Mouse (Mus musculus) MEL (cell line): ENCODE data around the gene Wasf2. TPM values are rescaled to one million over a fixed set of nuclear protein-coding genes. Genes with fewer than 3 reads are reported as not detected.

Experiments
- DNase-seq: peaks from one replicate; pipeline ENCODE4 v3.0.0; 2011; ENCODE audit warnings: low read depth, low spot score
- H3K27ac ChIP-seq: 2 replicates; pipeline ENCODE4 v1.5.1; 2012; ENCODE audit warnings: low read depth, mild to moderate bottlenecking, control low read depth, low read length, moderate library complexity; ENCODE audit not compliant: control insufficient read depth
- H3K27me3 ChIP-seq, 2 experiments: fragments of 150-350 bp in 1 of 2; sonication (generic) in 1 of 2; 2 replicates each; pipeline ENCODE4 v1.6.1; 2012; ENCODE audit warnings: low read length in 2 of 2, mild to moderate bottlenecking in 2 of 2, improper control_type of control experiment in 1 of 2, moderate library complexity in 1 of 2; ENCODE audit not compliant: insufficient read depth in 2 of 2, control insufficient read depth in 1 of 2
- H3K36me3 ChIP-seq, 2 experiments: 2 replicates each; pipeline ENCODE4 v1.6.1; 2012 to 2014; ENCODE audit warnings: low read length in 2 of 2, improper control_type of control experiment in 1 of 2, inconsistent platforms in 1 of 2, mild to moderate bottlenecking in 1 of 2; ENCODE audit not compliant: insufficient read depth in 2 of 2, control insufficient read depth in 1 of 2
- H3K4me1 ChIP-seq, 2 experiments: fragments of 150-350 bp in 1 of 2; sonication (generic) in 1 of 2; 2 replicates each; pipeline ENCODE4 v1.6.1; 2012; ENCODE audit warnings: low read length in 2 of 2, improper control_type of control experiment in 1 of 2, mild to moderate bottlenecking in 1 of 2; ENCODE audit not compliant: insufficient read depth in 2 of 2, control insufficient read depth in 1 of 2
- H3K4me3 ChIP-seq, 2 experiments: fragments of 150-350 bp in 1 of 2; sonication (generic) in 1 of 2; 2 replicates each; pipeline ENCODE4 v1.5.1; 2012; ENCODE audit warnings: low read depth in 2 of 2, low read length in 2 of 2, mild to moderate bottlenecking in 2 of 2, moderate library complexity in 2 of 2, control low read depth in 1 of 2, improper control_type of control experiment in 1 of 2; ENCODE audit not compliant: control insufficient read depth in 1 of 2, insufficient read depth in 1 of 2
- H3K79me2 ChIP-seq: 2 replicates; pipeline ENCODE4 v1.6.1; 2012; ENCODE audit warnings: mild to moderate bottlenecking, low read length, moderate library complexity; ENCODE audit not compliant: control insufficient read depth, poor library complexity, insufficient read depth
- H3K9ac ChIP-seq: 2 replicates; pipeline ENCODE4 v1.6.1; 2012; ENCODE audit warnings: low read depth, mild to moderate bottlenecking, control low read depth, low read length, moderate library complexity; ENCODE audit not compliant: control insufficient read depth, poor library complexity, severe bottlenecking
- H3K9me3 ChIP-seq: fragments of 150-350 bp; sonication (generic); replicated peaks from 2 replicates; pipeline ENCODE4 v1.6.1; 2012; ENCODE audit warnings: mild to moderate bottlenecking, low read length, improper control_type of control experiment, moderate library complexity; ENCODE audit not compliant: insufficient read depth
- CHD1 ChIP-seq: IDR thresholded peaks from 2 replicates; pipeline ENCODE4 v1.6.1; 2012; ENCODE audit warnings: low read depth, mild to moderate bottlenecking, inconsistent platforms, low read length, improper control_type of control experiment
- CHD2 ChIP-seq: IDR thresholded peaks from 2 replicates; pipeline ENCODE4 v1.6.1; 2011; ENCODE audit warnings: low read length, improper control_type of control experiment
- CTCF ChIP-seq, 3 experiments: IDR thresholded peaks in 2 of 3; conservative IDR thresholded peaks in 1 of 3; 2 replicates each; pipeline ENCODE4 v1.5.1; 2011 to 2012; ENCODE audit warnings: low read length in 3 of 3, low read depth in 2 of 3, mild to moderate bottlenecking in 2 of 3, improper control_type of control experiment in 1 of 3, inconsistent platforms in 1 of 3, mixed read lengths in 1 of 3, moderate library complexity in 1 of 3; ENCODE audit not compliant: control insufficient read depth in 1 of 3, insufficient read depth in 1 of 3, poor library complexity in 1 of 3, severe bottlenecking in 1 of 3
- E2F4 ChIP-seq: IDR thresholded peaks from 2 replicates; pipeline ENCODE4 v1.6.1; 2011; ENCODE audit warnings: low read depth, low read length, improper control_type of control experiment, borderline replicate concordance
- ELF1 ChIP-seq: IDR thresholded peaks from 2 replicates; pipeline ENCODE4 v1.6.1; 2014; ENCODE audit warnings: low read depth, mild to moderate bottlenecking, inconsistent platforms, low read length, improper control_type of control experiment, moderate library complexity
- EP300 ChIP-seq, 2 experiments: IDR thresholded peaks; 2 replicates each; pipeline ENCODE4 v1.6.1; 2011; ENCODE audit warnings: improper control_type of control experiment in 2 of 2, low read length in 2 of 2, low read depth in 1 of 2, mild to moderate bottlenecking in 1 of 2
- ETS1 ChIP-seq: IDR thresholded peaks from 2 replicates; pipeline ENCODE4 v1.6.1; 2012; ENCODE audit warnings: low read depth, mild to moderate bottlenecking, inconsistent platforms, low read length, improper control_type of control experiment, moderate library complexity
- GABPA ChIP-seq: IDR thresholded peaks from 2 replicates; pipeline ENCODE4 v1.6.1; 2012; ENCODE audit warnings: low read depth, mild to moderate bottlenecking, inconsistent platforms, low read length, improper control_type of control experiment, moderate library complexity
- GATA1 ChIP-seq: IDR thresholded peaks from 2 replicates; pipeline ENCODE4 v1.6.1; 2011; ENCODE audit warnings: low read depth, low read length, improper control_type of control experiment
- HCFC1 ChIP-seq: IDR thresholded peaks from 2 replicates; pipeline ENCODE4 v1.6.1; 2012; ENCODE audit warnings: low read depth, mild to moderate bottlenecking, inconsistent platforms, low read length, improper control_type of control experiment, moderate library complexity
- JUND ChIP-seq: IDR thresholded peaks from 2 replicates; pipeline ENCODE4 v1.6.1; 2011; ENCODE audit warnings: low read depth, mild to moderate bottlenecking, improper control_type of control experiment, low read length
- KAT2A ChIP-seq: conservative IDR thresholded peaks from 2 replicates; pipeline ENCODE4 v1.6.1; 2012; ENCODE audit warnings: low read depth, low read length, improper control_type of control experiment, inconsistent platforms
- MAFK ChIP-seq: IDR thresholded peaks from 2 replicates; pipeline ENCODE4 v1.6.1; 2011; ENCODE audit warnings: low read depth, mild to moderate bottlenecking, low read length, improper control_type of control experiment, borderline replicate concordance
- MEF2A ChIP-seq: IDR thresholded peaks from 2 replicates; pipeline ENCODE4 v1.6.1; 2014; ENCODE audit warnings: low read depth, mild to moderate bottlenecking, inconsistent platforms, low read length, improper control_type of control experiment; ENCODE audit not compliant: poor library complexity, insufficient replicate concordance, severe bottlenecking; ENCODE audit errors: extremely low read depth
- MYB ChIP-seq: IDR thresholded peaks from 2 replicates; pipeline ENCODE4 v1.6.1; 2011; ENCODE audit warnings: mild to moderate bottlenecking, low read depth, low read length, improper control_type of control experiment
- NELFE ChIP-seq: IDR thresholded peaks from 2 replicates; pipeline ENCODE4 v1.6.1; 2011; ENCODE audit warnings: low read depth, low read length, improper control_type of control experiment
- NRF1 ChIP-seq: IDR thresholded peaks from 2 replicates; pipeline ENCODE4 v1.6.1; 2014; ENCODE audit warnings: low read depth, mild to moderate bottlenecking, inconsistent platforms, low read length, improper control_type of control experiment, moderate library complexity; ENCODE audit not compliant: poor library complexity, insufficient read depth, severe bottlenecking
- POLR2A ChIP-seq, 2 experiments: IDR thresholded peaks; 2 replicates each; pipeline ENCODE4 v1.6.1; 2011 to 2012; ENCODE audit warnings: low read length in 2 of 2, mild to moderate bottlenecking in 2 of 2, control low read depth in 1 of 2, improper control_type of control experiment in 1 of 2, low read depth in 1 of 2, moderate library complexity in 1 of 2; ENCODE audit not compliant: control insufficient read depth in 1 of 2, insufficient read depth in 1 of 2, poor library complexity in 1 of 2
- RAD21 ChIP-seq: IDR thresholded peaks from 2 replicates; pipeline ENCODE4 v1.6.1; 2011; ENCODE audit warnings: mild to moderate bottlenecking, low read depth, low read length, improper control_type of control experiment
- RCOR1 ChIP-seq: IDR thresholded peaks from 2 replicates; pipeline ENCODE4 v1.6.1; 2012; ENCODE audit warnings: low read depth, mild to moderate bottlenecking, inconsistent platforms, low read length, improper control_type of control experiment
- SIN3A ChIP-seq: IDR thresholded peaks from 2 replicates; pipeline ENCODE4 v1.6.1; 2012; ENCODE audit warnings: low read length, improper control_type of control experiment, inconsistent platforms
- SMC3 ChIP-seq: IDR thresholded peaks from 2 replicates; pipeline ENCODE4 v1.6.1; 2011; ENCODE audit warnings: low read depth, low read length, improper control_type of control experiment
- TCF12 ChIP-seq: IDR thresholded peaks from 2 replicates; pipeline ENCODE4 v1.6.1; 2014; ENCODE audit warnings: low read depth, mild to moderate bottlenecking, inconsistent platforms, low read length, improper control_type of control experiment, moderate library complexity
- UBTF ChIP-seq: IDR thresholded peaks from 2 replicates; pipeline ENCODE4 v1.6.1; 2012; ENCODE audit warnings: low read depth, mild to moderate bottlenecking, inconsistent platforms, low read length, improper control_type of control experiment, moderate library complexity, borderline replicate concordance; ENCODE audit not compliant: insufficient read depth
- USF1 ChIP-seq: IDR thresholded peaks from 2 replicates; pipeline ENCODE4 v1.6.1; 2014; ENCODE audit warnings: low read depth, mild to moderate bottlenecking, inconsistent platforms, low read length, improper control_type of control experiment, moderate library complexity
- USF2 ChIP-seq, 2 experiments: IDR thresholded peaks; 2 replicates each; pipeline ENCODE4 v1.6.1; 2011 to 2012; ENCODE audit warnings: improper control_type of control experiment in 2 of 2, low read length in 2 of 2, borderline replicate concordance in 1 of 2, inconsistent platforms in 1 of 2, low read depth in 1 of 2, mild to moderate bottlenecking in 1 of 2; ENCODE audit not compliant: insufficient read depth in 1 of 2
- ZC3H11A ChIP-seq: IDR thresholded peaks from 2 replicates; pipeline ENCODE4 v1.6.1; 2012; ENCODE audit warnings: low read depth, mild to moderate bottlenecking, inconsistent platforms, low read length, improper control_type of control experiment
- ZNF384 ChIP-seq: IDR thresholded peaks from 2 replicates; pipeline ENCODE4 v1.6.1; 2012; ENCODE audit warnings: low read depth, mild to moderate bottlenecking, inconsistent platforms, low read length, improper control_type of control experiment
- polyA plus RNA-seq, 2 experiments: library from polyadenylated mRNA; stranded (reverse) in 1 of 2; unstranded in 1 of 2; fragments of >175 nt in 1 of 2; fragments of >200 nt in 1 of 2; gene quantifications; 2 replicates each; pipeline versions ENCODE4 v1.2.1 to v1.2.4; 2012; ENCODE audit warnings: low replicate concordance in 2 of 2, low read depth in 1 of 2; ENCODE audit not compliant: insufficient read length in 2 of 2, insufficient read depth in 1 of 2, missing spikeins in 1 of 2
- total RNA-seq: library from RNA; depleted of rRNA; stranded (reverse); fragments of 300-350 nt; gene quantifications from 2 replicates; pipeline ENCODE4 v1.2.3, GENCODE M21; 2012

The Wasf2 gene
- total and polyA plus RNA-seq, 3 experiments: 16.4 to 53.7 TPM; not detected in 1

DNA sequence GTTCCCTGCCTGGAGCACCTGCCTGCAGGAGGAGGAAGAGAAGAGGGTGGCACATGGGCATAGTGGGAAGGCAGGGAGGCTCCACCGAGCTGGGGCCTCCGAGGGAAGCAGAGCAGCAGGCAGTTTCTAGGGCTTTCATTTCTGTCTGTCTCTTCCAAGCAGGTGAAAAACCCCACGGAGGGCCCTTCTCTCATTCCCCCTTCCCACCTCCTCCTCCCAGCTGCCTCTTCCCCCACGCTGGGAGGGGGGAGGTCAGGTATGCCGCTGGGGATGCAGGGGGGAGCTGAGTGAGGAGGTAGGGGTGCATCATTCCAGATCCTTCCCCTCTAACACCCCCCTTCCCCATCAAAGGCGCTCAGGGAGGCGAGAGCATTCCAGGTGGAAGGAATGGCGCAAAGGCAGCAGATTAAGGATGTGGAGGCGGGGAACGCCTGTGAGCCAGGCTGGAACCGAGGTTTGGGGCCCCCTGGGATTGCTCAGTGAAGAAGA lies 9.4 kb upstream of the Wasf2 start:
- Histone ChIP-seq H3K4me1 (peaks cover 0 to 9% of the 10 kb centered on the region in 2 experiments; a peak in 2 of 4 replicates), H3K27me3 (0 out of 4 replicates have a peak, but pooled peaks cover 0 to 1% of the 10 kb centered on the region in 2 experiments)
- TF ChIP-seq GATA1 (no peak), E2F4 (no peak), POLR2A (IDR thresholded peaks at IDR 0.05; ENCODE audit: control insufficient read depth in 1 of 2, insufficient read depth in 1 of 2, low read depth in 1 of 2, low read length in 2 of 2, poor library complexity in 1 of 2) (no peak), ELF1 (no peak), GABPA (no peak), UBTF (no peak), SMC3 (no peak), MYB (no peak), MEF2A (no peak), KAT2A (no peak), HCFC1 (no peak), SIN3A (no peak), CHD1 (no peak), USF2 (IDR thresholded peaks at IDR 0.05; ENCODE audit: borderline replicate concordance in 1 of 2, insufficient read depth in 1 of 2, low read depth in 1 of 2, low read length in 2 of 2) (no peak), MAFK (no peak)

DNA sequence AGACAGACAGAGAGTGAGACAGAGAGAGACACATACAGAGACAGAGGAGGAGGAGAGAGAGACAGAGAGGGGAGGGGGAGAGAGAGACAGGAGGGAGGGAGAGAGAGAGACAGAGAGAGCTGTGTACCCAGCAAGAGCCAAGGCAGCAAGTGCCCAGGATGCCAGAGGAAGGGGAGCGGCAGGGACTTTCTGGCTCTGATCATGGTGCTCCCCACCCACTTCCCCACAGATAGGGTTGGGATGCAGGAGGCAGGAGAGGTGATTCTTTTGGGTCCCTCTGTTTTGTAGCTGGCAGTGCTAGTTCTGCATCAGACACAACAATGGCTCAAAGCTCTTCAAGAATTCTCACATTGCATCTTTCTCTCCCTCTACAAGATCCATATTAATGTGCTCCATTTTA lies 8.9 kb upstream of the Wasf2 start:
- TF ChIP-seq CHD2 (no peak), MEF2A (no peak), USF2 (IDR thresholded peaks at IDR 0.05; ENCODE audit: borderline replicate concordance in 1 of 2, insufficient read depth in 1 of 2, low read depth in 1 of 2, low read length in 2 of 2) (no peak), ETS1 (no peak), RCOR1 (no peak), SIN3A (no peak), ZNF384 (no peak), NELFE (no peak), NRF1 (no peak), MAFK (no peak), JUND (no peak), POLR2A (IDR thresholded peaks at IDR 0.05; ENCODE audit: control insufficient read depth in 1 of 2, insufficient read depth in 1 of 2, low read depth in 1 of 2, low read length in 2 of 2, poor library complexity in 1 of 2) (no peak), MYB (no peak), USF1 (no peak), TCF12 (no peak), CTCF (IDR thresholded peaks at IDR 0.05 in 2 of 3, conservative IDR thresholded peaks at IDR 0.05 in 1 of 3; ENCODE audit: control insufficient read depth in 1 of 3, insufficient read depth in 1 of 3, low read depth in 2 of 3, low read length in 3 of 3, poor library complexity in 1 of 3, severe bottlenecking in 1 of 3) (no peak), EP300 (IDR thresholded peaks at IDR 0.05; ENCODE audit: low read depth in 1 of 2, low read length in 2 of 2) (no peak), ZC3H11A (no peak), RAD21 (no peak), GABPA (no peak)
- TF ChIP-seq, all 39 proteins: peak for 0
- Histone ChIP-seq H3K4me3 (no peak overlapping the region), H3K27me3 (0 out of 4 replicates have a peak, but pooled peaks cover 0 to 1% of the 10 kb centered on the region in 2 experiments), H3K79me2 (no peaks in the 10 kb centered on the region), H3K9me3 (no peaks in the 10 kb centered on the region), H3K27ac (no peak overlapping the region), H3K36me3 (0 out of 4 replicates have a peak, but pooled peaks cover 0 to 2% of the 10 kb centered on the region in 2 experiments), H3K4me1 (peaks cover 0 to 9% of the 10 kb centered on the region in 2 experiments; a peak in 2 of 4 replicates), H3K9ac (no peak overlapping the region)
- no peak for DNase-seq

More for the DNA sequence above, 9.4 kb upstream of the Wasf2 start:
- H3K27ac ChIP-seq: no peak overlapping the region
- 0 out of 4 replicates have a peak, but pooled peaks cover 0 to 2% of the 10 kb centered on the region in 2 experiments for H3K36me3 ChIP-seq
- H3K4me3 ChIP-seq: no peak overlapping the region
- H3K9ac ChIP-seq: no peak overlapping the region
- no peaks in the 10 kb centered on the region for H3K9me3 ChIP-seq
- DNase-seq: no peak
- no peaks in the 10 kb centered on the region for H3K79me2 ChIP-seq
